Mouse (Mus musculus) neural tube, embryonic 13.5 days (tissue): ENCODE measurements around the gene Edn2. TPM values are rescaled to one million over a fixed set of nuclear protein-coding genes. Genes with fewer than 3 reads are reported as not detected.

Experiments used
- ATAC-seq: fragments of 200-750 bp; cut with Nextera tagmentation; 2 replicates; pipeline ENCODE4 v1.8.0; 2017; ENCODE audit warnings: low read depth, mild to moderate bottlenecking, moderate TSS enrichment, moderate library complexity
- H3K27ac ChIP-seq: fragments of 300-500 bp; sonication (generic); replicated peaks from 2 replicates; pipeline ENCODE4 v1.5.1; 2015; ENCODE audit warnings: moderate library complexity, mild to moderate bottlenecking, inconsistent platforms
- H3K27me3 ChIP-seq: fragments of 300-500 bp; sonication (generic); 2 replicates; pipeline ENCODE4 v1.6.1; 2015; ENCODE audit warnings: mild to moderate bottlenecking, inconsistent platforms
- H3K36me3 ChIP-seq: fragments of 300-500 bp; sonication (generic); 2 replicates; pipeline ENCODE4 v1.6.1; 2015; ENCODE audit warnings: mild to moderate bottlenecking, inconsistent platforms
- H3K4me1 ChIP-seq: fragments of 300-500 bp; sonication (generic); replicated peaks from 2 replicates; pipeline ENCODE4 v1.6.1; 2015; ENCODE audit warnings: inconsistent platforms
- H3K4me2 ChIP-seq: fragments of 300-500 bp; sonication (generic); 2 replicates; pipeline ENCODE4 v1.6.1; 2015; ENCODE audit warnings: inconsistent platforms, mild to moderate bottlenecking, moderate library complexity
- H3K4me3 ChIP-seq: fragments of 300-500 bp; sonication (generic); 2 replicates; pipeline ENCODE4 v1.5.1; 2015; ENCODE audit warnings: mild to moderate bottlenecking, inconsistent platforms
- H3K9ac ChIP-seq: fragments of 300-500 bp; sonication (generic); 2 replicates; pipeline ENCODE4 v1.6.1; 2015; ENCODE audit warnings: moderate library complexity, mild to moderate bottlenecking, inconsistent platforms
- H3K9me3 ChIP-seq: fragments of 300-500 bp; sonication (generic); 2 replicates; pipeline ENCODE4 v1.6.1; 2016; ENCODE audit warnings: inconsistent platforms
- WGBS: fragments of 180-500 bp; shearing (Covaris S2); methylation state at CpG from one replicate; pipeline ENCODE4 v1.1.7; 2015; 5-methylcytosine and 5-hydroxymethylcytosine counted together
- polyA plus RNA-seq: library from polyadenylated mRNA; unstranded; fragments of >200 nt; fragmentation: Nextera tagmentation; extraction: Ambion mirVana; gene quantifications from 2 replicates; pipeline ENCODE4 v1.2.1, GENCODE M21; 2015

Edn2 gene
- polyA plus RNA-seq, 1 experiment from 2014 or later = 0.47 TPM

GRCm38 (mm10) chr4:120188204-120188603 is 27.2 kb downstream of the Edn2 start:
- Histone ChIP-seq H3K4me2 (no peak overlapping the region), H3K9me3 (no peaks in the 10 kb centered on the region), H3K4me3 (no peak overlapping the region), H3K36me3 (no peaks in the 10 kb centered on the region), H3K9ac (no peak overlapping the region), H3K4me1 (peaks cover 24% of the 10 kb centered on the region), H3K27ac (peak overlapping the region; percentile 25; the same call in 1 of the 2 replicates), H3K27me3 (peaks cover 8% of the 10 kb centered on the region; the same call in 1 of the 2 replicates)
- ATAC-seq = no peak
- 78% methylated on average over 6 of the region's 6 CpGs for WGBS

- peak overlapping the region; percentile 25 for H3K27ac ChIP-seq
- H3K36me3 ChIP-seq = no peaks in the 10 kb centered on the region
- H3K9me3 ChIP-seq = no peaks in the 10 kb centered on the region
- ATAC-seq = peak; percentile 94
- no peak overlapping the region for H3K4me2 ChIP-seq
- peaks cover 8% of the 10 kb centered on the region; the same call in 1 of the 2 replicates for H3K27me3 ChIP-seq
- H3K9ac ChIP-seq = no peak overlapping the region
- peaks cover 24% of the 10 kb centered on the region for H3K4me1 ChIP-seq
- 31% methylated on average over 10 of the region's 10 CpGs for WGBS
- H3K4me3 ChIP-seq = no peak overlapping the region
Measured at GRCm38 (mm10) chr4:120188651-120189161, 27.7 kb downstream of the Edn2 start.

GRCm38 (mm10) chr4:120189941-120190340 is 28.9 kb downstream of the Edn2 start:
- no peak for ATAC-seq
- no peaks in the 10 kb centered on the region for H3K9me3 ChIP-seq
- H3K4me2 ChIP-seq = no peak overlapping the region
- no peaks in the 10 kb centered on the region for H3K36me3 ChIP-seq
- peaks cover 7% of the 10 kb centered on the region; the same call in 1 of the 2 replicates for H3K27me3 ChIP-seq
- WGBS = 23% methylated on average over 2 of the region's 2 CpGs
- H3K27ac ChIP-seq = no peak overlapping the region
- peaks cover 24% of the 10 kb centered on the region for H3K4me1 ChIP-seq
- H3K4me3 ChIP-seq = no peak overlapping the region
- no peak overlapping the region for H3K9ac ChIP-seq

- H3K27me3 ChIP-seq = no peaks in the 10 kb centered on the region
- H3K27ac ChIP-seq = no peak overlapping the region
- no peak for ATAC-seq
- no peaks in the 10 kb centered on the region for H3K36me3 ChIP-seq
- no peaks in the 10 kb centered on the region for H3K9me3 ChIP-seq
- no peak overlapping the region for H3K4me3 ChIP-seq
- H3K4me2 ChIP-seq = no peak overlapping the region
- H3K4me1 ChIP-seq = peaks cover 24% of the 10 kb centered on the region
- WGBS = 83% methylated on average over 2 of the region's 2 CpGs
- H3K9ac ChIP-seq = no peak overlapping the region
Measured at GRCm38 (mm10) chr4:120191987-120192386, 31.0 kb downstream of the Edn2 start.

GRCm38 (mm10) chr4:120194026-120194425 is 33.0 kb downstream of the Edn2 start:
- H3K4me2 ChIP-seq = no peak overlapping the region
- H3K9me3 ChIP-seq = no peaks in the 10 kb centered on the region
- no peak overlapping the region for H3K9ac ChIP-seq
- H3K4me3 ChIP-seq = no peak overlapping the region
- peaks cover 16% of the 10 kb centered on the region for H3K4me1 ChIP-seq
- no peaks in the 10 kb centered on the region for H3K36me3 ChIP-seq
- no peak overlapping the region for H3K27ac ChIP-seq
- H3K27me3 ChIP-seq = no peaks in the 10 kb centered on the region
- 89% methylated on average over 5 of the region's 5 CpGs for WGBS
- no peak for ATAC-seq

- no peak overlapping the region for H3K4me2 ChIP-seq
- H3K9ac ChIP-seq = no peak overlapping the region
- no peak overlapping the region for H3K4me3 ChIP-seq
- ATAC-seq = no peak
- H3K4me1 ChIP-seq = peaks cover 16% of the 10 kb centered on the region
- H3K27ac ChIP-seq = no peak overlapping the region
- no peaks in the 10 kb centered on the region for H3K9me3 ChIP-seq
- H3K36me3 ChIP-seq = no peaks in the 10 kb centered on the region
- H3K27me3 ChIP-seq = no peaks in the 10 kb centered on the region
Measured at GRCm38 (mm10) chr4:120194965-120195364, 34.0 kb downstream of the Edn2 start.

- Histone ChIP-seq H3K36me3 (no peaks in the 10 kb centered on the region), H3K4me2 (no peak overlapping the region), H3K27me3 (no peaks in the 10 kb centered on the region), H3K27ac (no peak overlapping the region), H3K9ac (no peak overlapping the region), H3K4me1 (peaks cover 17% of the 10 kb centered on the region), H3K4me3 (no peak overlapping the region), H3K9me3 (no peaks in the 10 kb centered on the region)
- ATAC-seq = no peak
- 33% methylated on average over 9 of the region's 9 CpGs for WGBS
Measured at GRCm38 (mm10) chr4:120199184-120199885, 38.3 kb downstream of the Edn2 start.

- Histone ChIP-seq H3K9me3 (no peaks in the 10 kb centered on the region), H3K4me1 (peaks cover 21% of the 10 kb centered on the region), H3K27ac (no peak overlapping the region), H3K27me3 (no peaks in the 10 kb centered on the region), H3K4me3 (no peak overlapping the region), H3K4me2 (no peak overlapping the region), H3K36me3 (no peaks in the 10 kb centered on the region), H3K9ac (no peak overlapping the region)
- 73% methylated on average over 7 of the region's 7 CpGs for WGBS
- no peak for ATAC-seq
Measured at GRCm38 (mm10) chr4:120200551-120201266, 39.7 kb downstream of the Edn2 start.

GRCm38 (mm10) chr4:120204357-120204942 is 43.4 kb downstream of the Edn2 start:
- H3K9ac ChIP-seq = no peak overlapping the region
- peaks cover 14% of the 10 kb centered on the region for H3K4me1 ChIP-seq
- no peak overlapping the region for H3K27ac ChIP-seq
- no peak overlapping the region for H3K4me3 ChIP-seq
- H3K4me2 ChIP-seq = no peak overlapping the region
- no peaks in the 10 kb centered on the region for H3K9me3 ChIP-seq
- H3K27me3 ChIP-seq = no peaks in the 10 kb centered on the region
- ATAC-seq = no peak
- H3K36me3 ChIP-seq = no peaks in the 10 kb centered on the region
- WGBS = 67% methylated on average over 9 of the region's 9 CpGs

GRCm38 (mm10) chr4:120206471-120206891 is 45.5 kb downstream of the Edn2 start:
- Histone ChIP-seq H3K4me3 (no peak overlapping the region), H3K4me2 (no peak overlapping the region), H3K9ac (no peak overlapping the region), H3K27me3 (no peaks in the 10 kb centered on the region), H3K4me1 (peaks cover 8% of the 10 kb centered on the region), H3K36me3 (no peaks in the 10 kb centered on the region), H3K9me3 (no peaks in the 10 kb centered on the region), H3K27ac (no peak overlapping the region)
- 57% methylated on average over 6 of the region's 6 CpGs for WGBS
- no peak for ATAC-seq

GRCm38 (mm10) chr4:120212080-120212479 is 51.1 kb downstream of the Edn2 start:
- Histone ChIP-seq H3K27ac (no peak overlapping the region), H3K36me3 (no peaks in the 10 kb centered on the region), H3K4me3 (no peak overlapping the region), H3K9ac (no peak overlapping the region), H3K9me3 (no peaks in the 10 kb centered on the region), H3K4me2 (no peak overlapping the region), H3K4me1 (peaks cover 4% of the 10 kb centered on the region; the same call in 1 of the 2 replicates), H3K27me3 (no peaks in the 10 kb centered on the region)
- no peak for ATAC-seq
- 51% methylated on average over 6 of the region's 6 CpGs for WGBS

- Histone ChIP-seq H3K9me3 (no peaks in the 10 kb centered on the region), H3K4me1 (peaks cover 4% of the 10 kb centered on the region; the same call in 1 of the 2 replicates), H3K4me3 (no peak overlapping the region), H3K27me3 (no peaks in the 10 kb centered on the region), H3K4me2 (no peak overlapping the region), H3K9ac (no peak overlapping the region), H3K27ac (0 out of 2 replicates have a peak overlapping the region, but pooled peaks have one; percentile 5), H3K36me3 (no peaks in the 10 kb centered on the region)
- ATAC-seq = no peak
- 35% methylated on average over 3 of the region's 3 CpGs for WGBS
Measured at GRCm38 (mm10) chr4:120212812-120213211, 51.8 kb downstream of the Edn2 start.
